Mouse (Mus musculus) gastrocnemius, postnatal 36 days (tissue): ENCODE results near the gene Mapk12. TPM values are rescaled to one million over a fixed set of nuclear protein-coding genes. Genes with fewer than 3 reads are reported as not detected.

Source experiments
- DNase-seq, 2 experiments: peaks; one replicate each; pipeline ENCODE4 v3.0.0; 2022
- intact Hi-C: fragments of 180-260 bp; cut with DNase I; formaldehyde crosslinking; loops from one replicate; pipeline ENCODE4 v1.15.1; 2025
- long read RNA-seq, 2 experiments: library from polyadenylated mRNA; stranded (forward); transcript quantifications; one replicate each; pipeline ENCODE4 v2.0.0; 2021
- total RNA-seq, 2 experiments: library from RNA; stranded (reverse); gene quantifications; 2 replicates each; pipeline ENCODE4 v1.2.3; 2021

Gene Mapk12
- 100 to 1,000 TPM; 131 to 136 TPM for total RNA-seq
- long read RNA-seq, experiment 1, transcript Mapk12-201 (12 exons, 1,808 nt): major isoform, 66 of 188 reads
- long read RNA-seq, experiment 1, transcript Mapk12-203 (11 exons, 1,928 nt): minor isoform, 22 of 188 reads
- long read RNA-seq, experiment 1, partial matches to known transcripts: 46 of 188 reads
- long read RNA-seq, experiment 1, other reads (novel, unspliced or antisense): 49 of 188 reads
- long read RNA-seq, experiment 2, transcript Mapk12-203 (11 exons, 1,928 nt): minor isoform, 19 of 191 reads
- long read RNA-seq, experiment 2, transcript Mapk12-201 (12 exons, 1,808 nt): major isoform, 62 of 191 reads
- long read RNA-seq, experiment 2, partial matches to known transcripts: 53 of 191 reads
- long read RNA-seq, experiment 2, other reads (novel, unspliced or antisense): 53 of 191 reads

GRCm38 (mm10) chr15:89140659-89141252 is at the start of gene Mapk12:
Gene Mapk12, minus strand, starts transcription at chr15:89140703.
- DNase-seq: peak in 1 of 2 experiments; percentile 72
- intact Hi-C loops: loop anchor here (5.0 kb wide), 1 partner anchor 37 kb away; no protein-coding TSS in a partner anchor

- intact Hi-C loops: no loop called here
- no peak for DNase-seq
Measured at GRCm38 (mm10) chr15:89184937-89185227, 44.4 kb upstream of the Mapk12 start.

DNA sequence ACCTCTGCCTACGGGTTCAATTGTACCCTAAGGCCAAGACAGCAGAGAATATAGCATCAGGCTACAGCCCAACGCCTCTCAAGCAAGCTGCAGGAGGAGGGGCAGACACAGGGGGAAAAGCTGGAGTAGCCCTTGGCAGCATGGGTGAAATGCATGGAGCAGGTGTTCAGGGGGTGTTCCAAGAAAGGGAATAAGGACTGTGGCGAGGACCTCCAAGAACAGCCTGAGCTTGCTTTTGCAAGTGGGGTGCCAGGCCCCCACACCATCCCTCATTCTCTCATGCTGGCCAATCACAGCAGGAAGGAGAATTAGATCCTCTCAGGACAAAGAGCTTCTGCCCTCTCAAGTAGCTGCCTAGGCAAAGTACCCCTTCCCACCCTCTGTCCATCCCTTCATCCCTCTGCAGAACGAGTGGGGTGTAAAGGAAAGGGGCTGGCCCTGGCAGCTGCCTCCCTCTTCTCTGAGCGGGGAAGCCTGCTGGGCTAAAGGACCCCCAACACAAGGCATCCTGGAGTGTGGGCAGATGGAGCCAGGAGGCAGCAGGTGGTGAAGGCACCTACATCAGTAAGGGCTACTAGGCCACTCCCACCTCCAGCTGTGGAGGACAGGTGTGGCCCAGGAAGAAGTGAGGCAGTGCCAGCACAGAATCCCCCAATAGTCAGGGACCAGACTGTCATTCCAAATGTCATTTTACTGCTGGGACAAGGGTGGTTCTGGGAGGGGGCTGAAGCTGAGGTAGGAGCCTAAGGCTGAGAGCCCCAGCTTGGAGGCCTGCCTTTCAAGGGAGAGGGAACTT is 43.8 kb upstream of the Mapk12 start:
- DNase-seq: no peak
- intact Hi-C loops: no loop called here

DNA sequence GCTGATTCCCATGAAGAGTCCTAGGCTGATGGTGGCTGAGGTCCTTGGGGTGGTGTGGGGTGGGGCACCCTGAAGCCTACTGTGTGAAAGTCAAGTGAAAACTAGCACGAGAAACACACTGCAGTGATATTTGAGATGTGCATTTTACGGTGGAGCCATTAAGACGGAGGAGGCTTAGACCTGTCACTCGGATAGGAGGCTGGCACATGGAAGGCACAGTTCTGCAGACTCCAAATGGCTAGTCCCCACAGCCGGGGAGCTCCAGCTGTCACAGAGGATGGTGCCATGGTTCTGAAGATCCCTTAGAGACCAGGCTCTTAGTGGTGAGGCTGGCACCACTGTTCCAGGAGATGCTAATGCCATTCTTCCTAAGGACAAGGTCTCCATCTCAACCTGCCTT is 42.3 kb upstream of the Mapk12 start:
- DNase-seq: no peak
- intact Hi-C loops: no loop called here

GRCm38 (mm10) chr15:89182328-89182741 is 41.8 kb upstream of the Mapk12 start:
- DNase-seq: no peak
- intact Hi-C loops: no loop called here

GRCm38 (mm10) chr15:89181561-89182270 is 41.2 kb upstream of the Mapk12 start:
- intact Hi-C loops: no loop called here
- no peak for DNase-seq

DNA sequence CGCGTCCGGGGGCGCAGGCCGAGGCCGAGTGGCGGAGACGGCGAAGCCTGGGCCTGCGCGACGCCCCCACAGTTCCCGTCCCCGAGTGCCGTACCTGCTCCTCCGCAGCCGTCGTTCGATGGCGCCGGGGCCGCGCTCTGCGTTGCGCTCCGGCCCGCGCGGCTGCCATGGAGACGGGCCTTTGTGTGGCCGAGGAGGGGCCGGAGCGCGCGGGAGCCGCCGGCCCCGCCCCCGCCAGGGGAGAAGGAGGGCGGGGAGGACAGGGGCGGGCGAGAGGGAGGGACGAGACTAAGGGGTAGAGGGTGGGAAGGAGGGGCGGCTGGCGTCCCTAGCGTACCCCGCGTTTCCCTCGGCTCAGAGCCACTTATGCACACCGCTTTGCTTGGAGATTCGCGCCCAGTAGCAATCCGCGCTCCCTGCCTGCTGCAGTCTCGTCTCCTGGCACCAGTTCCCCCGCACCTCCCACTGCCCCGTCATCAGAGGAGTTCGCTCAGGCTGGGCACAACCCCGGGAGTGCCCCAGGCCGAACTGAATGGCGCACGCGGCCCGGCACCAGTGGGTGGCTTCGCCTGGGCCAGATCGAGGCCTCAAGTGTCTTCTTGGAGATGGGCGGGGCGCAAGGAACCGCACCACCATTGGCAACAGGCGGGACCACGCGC is 40.2 kb upstream of the Mapk12 start, which contains the start of gene Plxnb2:
Gene Plxnb2, minus strand, starts transcription at position 218 of the 659 bp plus-strand sequence.
- intact Hi-C loops: no loop called here
- DNase-seq: peak; percentile 67 to 76

DNA sequence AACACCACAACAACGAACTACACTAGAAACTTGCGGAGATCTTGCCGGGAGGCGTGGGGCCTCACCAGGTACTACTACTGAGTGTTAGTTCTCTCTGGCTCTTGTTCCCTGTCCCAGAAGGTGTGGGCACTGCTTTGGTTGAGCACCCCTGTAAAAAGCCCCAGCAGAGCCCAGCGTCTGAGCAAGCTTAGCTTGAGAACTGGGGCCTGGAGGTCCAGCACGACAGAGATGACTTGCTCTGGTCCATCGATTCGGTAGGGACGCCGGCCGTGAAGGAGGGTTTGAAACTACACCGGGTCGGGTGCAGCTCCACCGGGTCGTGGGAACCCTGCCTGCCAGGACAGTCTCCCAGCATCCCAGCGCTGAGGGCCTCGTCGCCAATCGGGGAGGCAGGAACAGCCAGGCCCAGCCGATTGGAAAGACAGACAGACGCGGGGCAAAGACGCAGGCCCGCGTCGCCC is 39.6 kb upstream of the Mapk12 start:
- peak in 1 of 2 experiments; percentile 31 for DNase-seq
- intact Hi-C loops: no loop called here

DNA sequence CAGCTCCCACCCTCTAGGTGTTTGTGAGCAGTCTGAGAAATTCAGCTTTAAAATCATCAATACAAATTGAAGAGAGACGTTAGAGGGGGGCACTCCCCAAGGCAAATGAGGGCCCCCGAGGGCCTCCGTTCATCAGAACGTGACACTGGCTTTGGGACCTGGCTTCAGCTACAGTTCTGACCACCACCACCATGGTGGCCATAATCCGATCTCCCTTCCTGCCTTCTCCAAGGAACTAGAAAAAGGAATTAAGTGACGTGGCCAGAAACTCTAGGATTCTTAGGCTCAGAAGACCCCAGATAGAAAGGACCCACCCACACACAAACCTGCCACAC is 39.1 kb upstream of the Mapk12 start:
- intact Hi-C loops: loop anchor here (5.0 kb wide), 1 partner anchor 37 kb away; the partner anchor contains the start of gene Mapk12
- DNase-seq: no peak

DNA sequence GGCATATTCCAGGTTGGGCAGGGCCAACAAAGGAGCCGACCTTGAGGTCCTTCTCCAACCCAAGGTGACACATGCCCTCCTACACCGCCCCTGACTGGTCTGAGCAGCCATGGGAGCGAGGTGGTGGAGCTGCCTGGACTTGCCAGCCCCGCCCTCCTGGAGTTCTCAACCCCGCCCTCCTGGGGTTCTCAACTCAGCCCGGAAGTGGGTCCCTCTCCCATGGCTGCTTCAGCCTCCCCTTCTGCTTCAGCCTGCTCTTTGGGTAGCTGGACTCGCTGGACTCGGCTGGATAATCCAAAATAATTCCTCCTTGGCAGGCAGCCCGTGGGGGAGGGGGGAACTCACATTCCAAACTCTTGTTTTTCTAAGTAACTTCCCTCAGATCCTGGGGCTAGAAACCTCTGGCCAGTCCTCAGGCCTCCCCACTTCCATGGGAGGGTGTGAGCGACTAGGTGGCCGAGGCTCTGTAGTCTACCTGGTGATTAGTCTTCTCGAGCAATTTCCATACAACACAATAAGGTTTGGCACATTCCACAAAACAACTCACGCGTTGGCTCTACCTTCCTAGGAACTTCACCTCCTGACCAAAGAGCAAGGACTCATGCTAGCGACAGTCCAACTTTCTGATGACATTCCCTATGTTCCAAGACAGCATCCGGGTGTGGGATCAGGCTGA is 38.6 kb upstream of the Mapk12 start:
- DNase-seq: peak; percentile 58 to 66
- intact Hi-C loops: loop anchor here (5.0 kb wide), 1 partner anchor 37 kb away; the partner anchor contains the start of gene Mapk12

DNA sequence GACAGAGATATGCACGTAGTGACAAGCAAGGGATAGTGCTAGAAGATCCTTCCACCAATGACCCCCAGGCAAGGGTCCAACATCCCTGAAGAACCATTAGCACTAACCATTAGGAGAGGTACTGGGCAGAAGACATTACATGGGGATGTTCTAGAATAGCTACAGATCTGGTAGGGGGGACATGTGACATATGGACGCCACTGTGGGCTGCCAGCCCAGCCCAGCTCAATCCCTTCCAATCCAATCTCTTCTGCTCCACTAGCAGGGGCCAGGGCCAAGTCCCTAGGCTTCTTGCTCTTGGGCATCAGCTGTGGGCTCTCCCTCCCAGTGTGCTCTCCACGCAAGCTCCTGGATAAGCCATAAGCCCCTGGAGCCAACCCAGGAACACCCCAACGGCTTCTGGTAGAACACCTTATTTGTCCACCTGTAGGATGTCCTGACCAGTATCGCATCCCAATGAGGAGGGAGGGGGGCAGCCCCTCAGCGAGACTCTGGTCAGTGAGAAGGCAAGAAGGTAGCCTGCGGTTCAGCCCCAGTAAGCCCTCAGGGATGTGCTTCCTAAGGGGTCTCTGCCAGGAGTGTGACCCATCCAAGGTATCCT is 37.9 kb upstream of the Mapk12 start:
- DNase-seq: no peak
- intact Hi-C loops: loop anchor here (5.0 kb wide), 1 partner anchor 36 kb away; the partner anchor contains the start of gene Mapk12

- intact Hi-C loops: loop anchor here (5.0 kb wide), 1 partner anchor 35 kb away; the partner anchor contains the start of gene Mapk12
Measured at GRCm38 (mm10) chr15:89177576-89178259, 37.2 kb upstream of the Mapk12 start.

DNA sequence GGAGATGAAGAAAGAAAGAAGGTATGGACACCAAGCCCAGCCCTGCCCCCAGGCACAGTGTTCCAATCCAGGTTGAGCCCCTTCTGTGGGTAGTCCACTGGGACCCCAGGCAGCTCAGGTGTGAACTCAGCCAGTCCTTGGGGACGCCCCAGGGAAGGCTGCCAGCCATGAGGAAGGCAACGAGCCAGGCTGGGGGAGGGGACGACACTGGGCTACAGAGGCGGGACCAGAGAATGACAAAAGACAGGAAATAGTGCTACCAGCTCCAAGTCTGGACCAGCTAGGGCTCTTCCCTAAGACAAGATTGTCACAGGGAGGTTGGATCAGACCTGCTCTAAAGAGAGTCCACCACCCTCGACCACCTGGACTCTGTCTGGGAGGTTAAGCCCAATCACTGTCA is 36.6 kb upstream of the Mapk12 start:
- peak; percentile 59 to 63 for DNase-seq
- intact Hi-C loops: loop anchor here (5.0 kb wide), 1 partner anchor 35 kb away; the partner anchor contains the start of gene Mapk12

More at GRCm38 (mm10) chr15:89177576-89178259, 37.2 kb upstream of the Mapk12 start:
- no peak for DNase-seq

- no peak for DNase-seq
- intact Hi-C loops: loop anchor here (5.0 kb wide), 1 partner anchor 33 kb away; the partner anchor contains the start of gene Mapk12
Measured at GRCm38 (mm10) chr15:89175411-89176155, 35.1 kb upstream of the Mapk12 start.

DNA sequence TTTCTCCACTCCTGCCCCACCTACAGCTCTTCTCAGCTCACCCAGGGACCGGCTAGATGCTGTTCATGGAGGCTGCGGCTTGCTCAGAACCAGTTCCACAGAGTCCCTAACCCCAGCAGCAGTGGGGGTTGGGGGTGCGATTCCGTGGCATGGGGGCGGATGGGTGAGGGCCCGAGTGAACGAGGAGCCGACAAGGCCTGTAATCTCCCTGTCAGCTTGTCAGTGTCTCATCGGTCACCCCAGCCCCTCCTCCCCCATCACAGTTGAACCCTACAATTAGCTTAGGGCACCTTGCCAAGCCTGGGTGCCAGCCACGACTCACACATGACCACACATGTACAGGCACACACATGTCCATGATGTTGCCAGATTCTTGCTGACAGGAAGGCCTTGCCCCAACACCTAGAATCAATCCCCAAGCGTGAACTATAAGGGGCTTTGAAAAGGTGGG is 34.4 kb upstream of the Mapk12 start:
- intact Hi-C loops: loop anchor here (5.0 kb wide), 1 partner anchor 33 kb away; the partner anchor contains the start of gene Mapk12
- DNase-seq: no peak

DNA sequence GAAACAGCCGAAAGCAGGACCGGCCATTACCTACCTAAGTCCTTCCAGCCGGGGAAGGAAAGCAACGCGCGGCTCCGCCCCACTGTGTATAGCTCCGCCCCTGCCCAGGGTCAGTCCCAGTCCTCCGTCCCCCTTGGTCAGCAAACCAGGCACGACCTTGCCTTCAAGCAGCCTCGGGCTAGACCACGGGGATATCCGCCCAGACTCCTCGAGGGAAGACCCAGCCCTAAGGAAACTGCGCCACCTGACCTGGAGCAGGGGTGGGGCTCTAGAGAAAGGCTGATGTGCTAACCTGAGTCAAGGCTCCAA is 33.4 kb upstream of the Mapk12 start:
- peak in 1 of 2 experiments; percentile 37 for DNase-seq
- intact Hi-C loops: no loop called here
